Mouse (Mus musculus) embryonic facial prominence, embryonic 15.5 days (tissue): Measurements from ENCODE around the gene Plgrkt. TPM values are rescaled to one million over a fixed set of nuclear protein-coding genes. Genes with fewer than 3 reads are reported as not detected.

Source experiments
- ATAC-seq: fragments of 200-750 bp; cut with Nextera tagmentation; 2 replicates; pipeline ENCODE4 v1.8.0; 2017; ENCODE audit warnings: low read depth, moderate TSS enrichment; ENCODE audit not compliant: insufficient number of reproducible peaks, low FRiP score, low TSS enrichment
- H3K27ac ChIP-seq: fragments of 300-500 bp; sonication (generic); replicated peaks from 2 replicates; pipeline ENCODE4 v1.5.1; 2015; ENCODE audit warnings: mild to moderate bottlenecking, inconsistent platforms
- H3K27me3 ChIP-seq: fragments of 300-500 bp; sonication (generic); 2 replicates; pipeline ENCODE4 v1.6.1; 2015; ENCODE audit warnings: inconsistent platforms
- H3K36me3 ChIP-seq: fragments of 300-500 bp; sonication (generic); 2 replicates; pipeline ENCODE4 v1.6.1; 2015; ENCODE audit warnings: mild to moderate bottlenecking, inconsistent platforms
- H3K4me1 ChIP-seq: fragments of 300-500 bp; sonication (generic); 2 replicates; pipeline ENCODE4 v1.6.1; 2015; ENCODE audit warnings: inconsistent platforms
- H3K4me2 ChIP-seq: fragments of 300-500 bp; sonication (generic); replicated peaks from 2 replicates; pipeline ENCODE4 v1.6.1; 2015; ENCODE audit warnings: mild to moderate bottlenecking, inconsistent platforms
- H3K4me3 ChIP-seq: fragments of 300-500 bp; sonication (generic); replicated peaks from 2 replicates; pipeline ENCODE4 v1.5.1; 2015; ENCODE audit warnings: mild to moderate bottlenecking, inconsistent platforms
- H3K9ac ChIP-seq: fragments of 300-500 bp; sonication (generic); 2 replicates; pipeline ENCODE4 v1.6.1; 2015; ENCODE audit warnings: inconsistent platforms
- H3K9me3 ChIP-seq: fragments of 300-500 bp; sonication (generic); replicated peaks from 2 replicates; pipeline ENCODE4 v1.6.1; 2016; ENCODE audit warnings: inconsistent platforms
- WGBS: fragments of 180-500 bp; shearing (Covaris S2); methylation state at CpG from one replicate; pipeline ENCODE4 v1.1.7; 2015; 5-methylcytosine and 5-hydroxymethylcytosine counted together
- polyA plus RNA-seq: library from polyadenylated mRNA; unstranded; fragments of >200 nt; fragmentation: Nextera tagmentation; extraction: Ambion mirVana; gene quantifications from 2 replicates; pipeline ENCODE4 v1.2.1, GENCODE M21; 2015

Gene Plgrkt
- polyA plus RNA-seq, 1 experiment from 2014 or later: 83.9 TPM

- H3K9me3 ChIP-seq: no peaks in the 10 kb centered on the region
- H3K4me3 ChIP-seq: no peak overlapping the region
- H3K27me3 ChIP-seq: no peaks in the 10 kb centered on the region
- H3K4me1 ChIP-seq: peaks cover 10% of the 10 kb centered on the region
- no peak overlapping the region for H3K9ac ChIP-seq
- no peaks in the 10 kb centered on the region for H3K36me3 ChIP-seq
- H3K27ac ChIP-seq: no peak overlapping the region
- H3K4me2 ChIP-seq: no peak overlapping the region
- WGBS: 94% methylated on average over 2 of the region's 2 CpGs
- ATAC-seq: no peak
Measured at GRCm38 (mm10) chr19:29368041-29368440, 851 bp upstream of the Plgrkt start.

DNA sequence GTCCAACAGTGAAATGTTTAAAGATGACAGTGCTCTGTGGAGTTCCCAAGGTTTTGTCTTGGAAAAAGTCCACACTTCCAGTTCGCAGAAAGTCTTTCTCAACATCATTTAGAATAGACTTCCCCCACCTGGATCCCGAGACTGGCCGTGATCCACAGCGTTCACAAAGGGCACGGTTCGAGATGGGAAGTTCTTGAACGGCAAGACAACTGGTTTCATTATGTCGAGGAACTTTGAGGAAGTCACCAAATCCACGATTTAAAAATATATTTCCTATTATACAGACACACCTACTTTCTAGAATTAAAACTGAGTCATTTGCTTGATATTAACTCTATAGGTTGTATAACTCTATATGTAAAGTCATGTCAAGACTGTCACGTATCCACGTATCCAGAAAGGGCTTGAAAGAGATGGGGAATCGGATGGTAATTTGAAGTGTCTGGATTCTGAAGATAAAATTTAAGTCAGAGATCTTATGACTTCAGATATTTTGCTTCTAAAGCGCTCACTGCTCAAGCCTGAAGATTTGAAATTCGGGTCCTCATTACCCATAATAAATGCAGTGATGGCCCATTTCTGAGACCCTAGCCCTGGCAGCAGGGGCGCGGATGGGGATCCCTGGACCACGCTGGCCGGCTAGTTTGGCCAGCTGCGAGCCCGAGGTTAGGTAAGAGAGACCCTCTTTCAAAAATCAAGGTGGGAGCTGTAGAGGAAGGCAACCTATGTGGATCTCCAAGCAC is 793 bp downstream of the Plgrkt start:
- Histone ChIP-seq H3K9me3 (no peaks in the 10 kb centered on the region), H3K9ac (peak overlapping the region; percentile 21; the same call in 1 of the 2 replicates), H3K4me1 (peaks cover 9% of the 10 kb centered on the region), H3K4me2 (peak overlapping the region; percentile 80), H3K27me3 (no peaks in the 10 kb centered on the region), H3K4me3 (peak overlapping the region; percentile 61), H3K36me3 (no peaks in the 10 kb centered on the region), H3K27ac (no peak overlapping the region)
- WGBS: 53% methylated on average over 20 of the region's 20 CpGs
- ATAC-seq: no peak

GRCm38 (mm10) chr19:29365105-29365504 is 2.1 kb downstream of the Plgrkt start:
- no peak for ATAC-seq
- 23% methylated on average over 3 of the region's 3 CpGs for WGBS

DNA sequence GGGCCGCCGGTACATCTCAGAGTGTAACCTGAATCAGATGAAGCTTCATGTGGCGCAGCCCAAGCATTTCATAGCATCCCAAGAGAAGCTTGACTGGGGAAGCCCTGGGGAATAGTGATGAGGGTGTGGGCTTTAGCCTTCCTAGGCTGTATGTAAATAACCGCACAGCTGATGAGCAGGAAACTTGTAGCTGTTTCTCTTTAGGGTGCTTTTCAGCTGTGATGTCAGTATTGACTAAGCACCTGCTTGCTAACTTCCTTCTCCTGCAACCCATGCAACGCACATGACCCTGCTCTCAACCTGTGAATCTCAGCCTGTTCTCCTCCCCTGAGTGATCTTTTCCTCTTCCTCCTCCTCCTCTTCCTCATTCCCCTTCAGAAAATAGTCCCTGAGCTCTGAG is 3.1 kb downstream of the Plgrkt start:
- Histone ChIP-seq H3K4me3 (no peak overlapping the region), H3K36me3 (no peaks in the 10 kb centered on the region), H3K9me3 (no peaks in the 10 kb centered on the region), H3K4me2 (no peak overlapping the region), H3K27me3 (no peaks in the 10 kb centered on the region), H3K27ac (no peak overlapping the region), H3K9ac (no peak overlapping the region), H3K4me1 (peaks cover 18% of the 10 kb centered on the region)
- WGBS: 76% methylated on average over 5 of the region's 5 CpGs
- no peak for ATAC-seq

More at GRCm38 (mm10) chr19:29365105-29365504, 2.1 kb downstream of the Plgrkt start:
- Histone ChIP-seq H3K36me3 (no peaks in the 10 kb centered on the region), H3K9me3 (no peaks in the 10 kb centered on the region), H3K27me3 (no peaks in the 10 kb centered on the region), H3K4me2 (no peak overlapping the region), H3K4me3 (no peak overlapping the region), H3K27ac (no peak overlapping the region), H3K9ac (no peak overlapping the region), H3K4me1 (peaks cover 17% of the 10 kb centered on the region)

GRCm38 (mm10) chr19:29363557-29363956 is 3.6 kb downstream of the Plgrkt start:
- no peaks in the 10 kb centered on the region for H3K27me3 ChIP-seq
- 85% methylated on average over 7 of the region's 7 CpGs for WGBS

DNA sequence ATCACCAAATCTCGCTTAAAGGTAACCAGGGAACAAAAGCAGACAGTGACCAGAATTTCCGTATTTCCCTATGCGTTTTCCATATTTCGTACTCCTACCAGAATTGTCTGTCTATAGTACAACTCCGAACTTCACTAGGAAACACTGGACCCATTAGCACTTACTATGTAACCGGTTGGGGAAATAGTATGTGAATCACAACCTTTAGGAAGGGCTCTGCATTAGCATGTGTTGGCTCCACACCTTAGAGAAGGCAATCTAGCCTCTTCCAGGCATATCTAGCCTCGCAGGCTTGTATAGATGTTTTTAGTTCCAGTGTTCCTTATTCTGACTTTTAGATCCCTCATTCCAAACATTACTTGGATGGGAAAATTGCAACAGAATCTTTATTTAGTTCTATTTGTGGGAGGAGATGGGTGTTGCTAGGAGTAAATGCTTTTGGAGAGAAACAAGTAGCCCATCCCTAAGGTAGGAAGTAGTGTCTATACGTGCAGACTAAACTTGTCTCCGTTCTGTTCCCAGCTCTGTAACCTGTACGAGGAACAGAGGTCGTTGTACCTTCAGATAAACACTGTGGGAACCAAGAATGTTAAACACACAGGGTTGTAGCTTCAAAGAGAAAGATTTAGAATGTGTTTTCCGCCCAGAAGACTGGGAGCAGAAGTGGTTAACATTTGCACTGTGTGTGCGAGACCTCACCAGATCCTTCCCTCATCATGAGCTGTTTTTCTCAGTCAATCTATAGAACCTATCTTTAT is 4.8 kb downstream of the Plgrkt start:
- Histone ChIP-seq H3K9me3 (no peaks in the 10 kb centered on the region), H3K9ac (peak overlapping the region; percentile 67; the same call in 1 of the 2 replicates), H3K4me3 (peak overlapping the region; percentile 71), H3K36me3 (0 out of 2 replicates have a peak, but pooled peaks cover 6% of the 10 kb centered on the region), H3K4me2 (peak overlapping the region; percentile 82), H3K27ac (no peak overlapping the region), H3K27me3 (no peaks in the 10 kb centered on the region), H3K4me1 (peaks cover 18% of the 10 kb centered on the region)
- 42% methylated on average over 13 of the region's 13 CpGs for WGBS
- ATAC-seq: no peak

More at GRCm38 (mm10) chr19:29363557-29363956, 3.6 kb downstream of the Plgrkt start:
- no peak overlapping the region for H3K4me3 ChIP-seq
- H3K36me3 ChIP-seq: 0 out of 2 replicates have a peak, but pooled peaks cover under 1% of the 10 kb centered on the region
- ATAC-seq: no peak
- H3K4me1 ChIP-seq: peaks cover 18% of the 10 kb centered on the region
- H3K27ac ChIP-seq: no peak overlapping the region
- no peak overlapping the region for H3K9ac ChIP-seq
- no peaks in the 10 kb centered on the region for H3K9me3 ChIP-seq
- H3K4me2 ChIP-seq: no peak overlapping the region

GRCm38 (mm10) chr19:29361468-29362130 is 5.6 kb downstream of the Plgrkt start:
- Histone ChIP-seq H3K4me3 (peak overlapping the region; percentile 71), H3K36me3 (0 out of 2 replicates have a peak, but pooled peaks cover 6% of the 10 kb centered on the region), H3K9me3 (no peaks in the 10 kb centered on the region), H3K4me2 (peak overlapping the region; percentile 82), H3K9ac (peak overlapping the region; percentile 67), H3K27me3 (no peaks in the 10 kb centered on the region), H3K4me1 (peaks cover 16% of the 10 kb centered on the region), H3K27ac (no peak overlapping the region)
- 2% methylated on average over 33 of the region's 33 CpGs for WGBS
- peak; percentile 99 for ATAC-seq

DNA sequence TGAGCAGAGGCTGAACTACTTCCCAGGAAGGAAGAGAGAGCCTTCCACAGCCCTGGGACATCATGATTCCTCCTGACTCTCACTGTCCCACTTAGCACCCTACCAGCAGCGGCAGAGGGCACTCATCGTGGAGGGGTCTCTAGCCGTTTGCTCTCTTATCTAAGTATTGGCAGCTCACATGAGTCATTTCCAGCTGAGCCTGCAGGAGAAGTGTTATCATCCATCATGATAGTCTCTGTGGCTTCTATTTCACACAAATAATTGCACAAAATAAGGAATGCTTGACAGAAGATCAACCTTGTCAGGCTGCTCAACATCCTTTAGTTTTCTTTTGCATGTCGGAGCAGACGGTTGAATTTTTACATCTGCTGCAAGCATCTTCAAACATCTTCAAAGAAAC is 6.9 kb downstream of the Plgrkt start:
- Histone ChIP-seq H3K27me3 (no peaks in the 10 kb centered on the region), H3K27ac (no peak overlapping the region), H3K4me2 (0 out of 2 replicates have a peak overlapping the region, but pooled peaks have one; percentile 82), H3K4me1 (peaks cover 19% of the 10 kb centered on the region), H3K4me3 (no peak overlapping the region), H3K9ac (no peak overlapping the region), H3K9me3 (no peaks in the 10 kb centered on the region), H3K36me3 (0 out of 2 replicates have a peak, but pooled peaks cover 6% of the 10 kb centered on the region)
- WGBS: 79% methylated on average over 5 of the region's 5 CpGs
- no peak for ATAC-seq

DNA sequence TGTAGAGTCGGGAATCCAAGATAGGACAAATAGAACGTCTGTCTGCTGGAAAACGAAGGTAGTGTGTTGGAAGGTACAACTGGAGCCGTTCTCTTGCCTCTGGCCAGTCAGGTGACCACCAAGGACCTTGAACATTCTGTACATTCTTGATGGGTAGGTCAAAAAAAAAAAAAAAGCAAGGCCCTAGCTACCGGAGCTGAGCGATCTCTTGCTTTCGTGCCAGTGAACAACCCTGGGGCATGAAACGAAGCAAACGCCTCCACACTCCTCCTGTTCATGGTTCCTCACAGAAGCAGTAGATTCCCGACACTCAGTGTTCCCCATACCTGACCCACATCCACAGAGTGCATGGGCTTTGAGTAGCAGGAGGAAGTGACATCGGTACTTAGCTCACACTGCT is 10.9 kb downstream of the Plgrkt start:
- peaks cover 13% of the 10 kb centered on the region; the same call in 1 of the 2 replicates for H3K4me1 ChIP-seq
- H3K9me3 ChIP-seq: no peaks in the 10 kb centered on the region
- H3K27ac ChIP-seq: no peak overlapping the region
- 78% methylated on average over 11 of the region's 11 CpGs for WGBS
- H3K4me3 ChIP-seq: no peak overlapping the region
- H3K27me3 ChIP-seq: no peaks in the 10 kb centered on the region
- H3K4me2 ChIP-seq: no peak overlapping the region
- no peak overlapping the region for H3K9ac ChIP-seq
- no peak for ATAC-seq
- 0 out of 2 replicates have a peak, but pooled peaks cover 6% of the 10 kb centered on the region for H3K36me3 ChIP-seq

DNA sequence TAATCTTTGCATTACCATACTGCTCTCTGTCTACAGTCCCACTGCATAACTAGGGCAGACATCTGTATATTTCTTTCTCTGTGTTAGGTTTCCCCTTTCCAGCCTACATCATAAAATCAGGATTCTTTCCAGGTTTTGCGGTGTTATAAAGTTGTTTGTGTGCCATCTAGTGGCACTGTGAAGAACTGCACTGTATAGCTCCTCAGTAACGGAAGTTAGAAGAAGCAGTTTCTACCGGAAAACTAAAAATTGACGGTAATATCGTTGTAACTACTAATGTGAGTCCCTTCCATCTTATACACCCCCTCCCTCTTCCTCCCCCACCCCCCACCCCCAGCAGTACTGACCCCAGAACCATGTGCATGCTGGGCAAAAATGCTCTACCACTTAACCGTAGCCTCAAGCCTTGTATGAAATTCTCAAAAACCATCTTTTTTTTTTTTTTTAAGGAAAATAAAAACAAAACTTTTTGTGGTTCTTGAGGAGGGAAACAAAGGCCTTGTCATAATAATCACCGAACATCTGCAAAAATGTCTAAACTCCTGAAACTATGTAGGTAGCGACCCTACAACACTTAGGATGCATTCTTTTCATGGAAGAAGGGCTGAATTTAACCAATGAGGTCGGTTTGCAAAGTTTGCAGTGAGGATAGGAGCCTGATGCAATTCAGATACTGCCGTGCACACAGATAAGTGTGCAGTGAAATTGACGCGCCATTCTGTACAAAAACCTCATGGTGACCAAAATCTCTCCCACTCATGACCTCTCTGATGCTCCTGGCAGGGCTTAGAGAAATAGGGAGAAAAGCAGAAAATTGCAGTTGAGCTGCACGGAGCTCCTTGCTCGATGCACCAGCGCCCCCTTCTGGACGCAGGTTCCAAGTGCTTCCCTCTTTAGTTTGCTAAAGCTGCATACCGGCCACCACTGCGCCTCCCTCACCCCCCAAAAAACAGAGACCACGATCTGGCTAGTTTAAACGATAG is 12.0 kb downstream of the Plgrkt start:
- H3K4me2 ChIP-seq: peak overlapping the region; percentile 70
- H3K27me3 ChIP-seq: no peaks in the 10 kb centered on the region
- no peak overlapping the region for H3K9ac ChIP-seq
- H3K4me3 ChIP-seq: peak overlapping the region; percentile 36
- ATAC-seq: peak; percentile 51; the same call in 1 of the 2 replicates
- 0 out of 2 replicates have a peak, but pooled peaks cover 14% of the 10 kb centered on the region for H3K36me3 ChIP-seq
- peak overlapping the region; percentile 55; the same call in 1 of the 2 replicates for H3K27ac ChIP-seq
- H3K9me3 ChIP-seq: no peaks in the 10 kb centered on the region
- 3% methylated on average over 20 of the region's 20 CpGs for WGBS
- H3K4me1 ChIP-seq: peaks cover 6% of the 10 kb centered on the region; the same call in 1 of the 2 replicates
